Mouse (Mus musculus) CH12.LX (cell line): ENCODE measurements around the gene Ralgps2. TPM values are rescaled to one million over a fixed set of nuclear protein-coding genes. Genes with fewer than 3 reads are reported as not detected.

Experiments
- DNase-seq: peaks from one replicate; pipeline ENCODE4 v3.0.0-alpha.2; 2013; ENCODE audit errors: extremely low read depth
- H3K27ac ChIP-seq: 2 replicates; pipeline ENCODE4 v1.5.1; 2012; ENCODE audit warnings: low read depth, mild to moderate bottlenecking, control low read depth, moderate library complexity; ENCODE audit not compliant: insufficient read depth
- H3K27me3 ChIP-seq: replicated peaks from 2 replicates; pipeline ENCODE3; 2012; ENCODE audit warnings: inconsistent platforms
- H3K36me3 ChIP-seq, 2 experiments: replicated peaks in 1 of 2; 2 replicates each; pipeline versions ENCODE3 to v1.6.1; 2012; ENCODE audit warnings: inconsistent platforms in 1 of 2, low read length in 1 of 2, mild to moderate bottlenecking in 1 of 2, mixed read lengths in 1 of 2, moderate library complexity in 1 of 2; ENCODE audit not compliant: control insufficient read depth in 1 of 2, insufficient read depth in 1 of 2
- H3K4me1 ChIP-seq, 2 experiments: 2 replicates each; pipeline ENCODE4 v1.6.1; 2012; ENCODE audit warnings: inconsistent platforms in 1 of 2, moderate library complexity in 1 of 2; ENCODE audit not compliant: insufficient read depth in 2 of 2, control insufficient read depth in 1 of 2
- H3K4me2 ChIP-seq: 2 replicates; pipeline ENCODE4 v1.6.1; 2012; ENCODE audit warnings: low read depth, mild to moderate bottlenecking, control low read depth; ENCODE audit not compliant: poor library complexity, insufficient read depth, severe bottlenecking
- H3K4me3 ChIP-seq, 3 experiments: fragments of 150-350 bp in 1 of 3; sonication (generic) in 1 of 3; replicated peaks in 1 of 3; 2 replicates each; pipeline versions ENCODE3 to v1.5.1; 2011 to 2012; ENCODE audit warnings: low read depth in 2 of 3, low read length in 2 of 3, mild to moderate bottlenecking in 2 of 3, moderate library complexity in 2 of 3, control low read depth in 1 of 3, improper control_type of control experiment in 1 of 3, inconsistent platforms in 1 of 3, mixed read lengths in 1 of 3; ENCODE audit not compliant: poor library complexity in 1 of 3
- H3K79me2 ChIP-seq: replicated peaks from 2 replicates; pipeline ENCODE4 v1.6.1; 2012; ENCODE audit warnings: mild to moderate bottlenecking, moderate library complexity; ENCODE audit not compliant: control insufficient read depth, poor library complexity, insufficient read depth, severe bottlenecking; ENCODE audit errors: extremely low read depth
- H3K9ac ChIP-seq: 2 replicates; pipeline ENCODE4 v1.6.1; 2012; ENCODE audit warnings: low read depth, mild to moderate bottlenecking, control low read depth, moderate library complexity; ENCODE audit not compliant: insufficient read depth
- H3K9me3 ChIP-seq: replicated peaks from 2 replicates; pipeline ENCODE3; 2012; ENCODE audit warnings: low read length, inconsistent platforms, mixed read lengths
- CHD1 ChIP-seq: IDR thresholded peaks from 2 replicates; pipeline ENCODE4 v1.6.1; 2012; ENCODE audit warnings: low read depth, low read length, improper control_type of control experiment, inconsistent platforms
- CHD2 ChIP-seq: IDR thresholded peaks from 2 replicates; pipeline ENCODE4 v1.6.1; 2011; ENCODE audit warnings: low read length, improper control_type of control experiment
- CTCF ChIP-seq, 2 experiments: IDR thresholded peaks in 1 of 2; conservative IDR thresholded peaks in 1 of 2; 2 replicates each; pipeline ENCODE4 v1.5.1; 2011 to 2012; ENCODE audit warnings: low read depth in 2 of 2, low read length in 2 of 2, improper control_type of control experiment in 1 of 2, inconsistent platforms in 1 of 2, mild to moderate bottlenecking in 1 of 2, moderate library complexity in 1 of 2
- E2F4 ChIP-seq: IDR thresholded peaks from 2 replicates; pipeline ENCODE4 v1.6.1; 2011; ENCODE audit warnings: low read depth, low read length, improper control_type of control experiment; ENCODE audit not compliant: insufficient replicate concordance
- ELF1 ChIP-seq: IDR thresholded peaks from 2 replicates; pipeline ENCODE4 v1.6.1; 2014; ENCODE audit warnings: low read depth, mild to moderate bottlenecking, inconsistent platforms, low read length, improper control_type of control experiment
- EP300 ChIP-seq: IDR thresholded peaks from 2 replicates; pipeline ENCODE4 v1.6.1; 2011; ENCODE audit warnings: low read length, improper control_type of control experiment
- ETS1 ChIP-seq: conservative IDR thresholded peaks from 2 replicates; pipeline ENCODE4 v1.6.1; 2012; ENCODE audit warnings: low read depth, mild to moderate bottlenecking, inconsistent platforms, low read length, improper control_type of control experiment, moderate library complexity
- IRF4 ChIP-seq: IDR thresholded peaks from 2 replicates; pipeline ENCODE4 v1.6.1; 2014; ENCODE audit warnings: low read depth, mild to moderate bottlenecking, inconsistent platforms, low read length, improper control_type of control experiment
- JUN ChIP-seq: IDR thresholded peaks from 2 replicates; pipeline ENCODE4 v1.6.1; 2011; ENCODE audit warnings: low read depth, mild to moderate bottlenecking, low read length, improper control_type of control experiment, moderate library complexity; ENCODE audit not compliant: insufficient read depth
- JUND ChIP-seq: conservative IDR thresholded peaks from 2 replicates; pipeline ENCODE4 v1.6.1; 2011; ENCODE audit warnings: low read depth, low read length, improper control_type of control experiment
- MAFK ChIP-seq: IDR thresholded peaks from 2 replicates; pipeline ENCODE4 v1.6.1; 2011; ENCODE audit warnings: low read length, improper control_type of control experiment; ENCODE audit not compliant: insufficient replicate concordance
- MAX ChIP-seq: IDR thresholded peaks from 2 replicates; pipeline ENCODE4 v1.6.1; 2011; ENCODE audit warnings: low read length, improper control_type of control experiment
- MAZ ChIP-seq: IDR thresholded peaks from 2 replicates; pipeline ENCODE4 v1.6.1; 2012; ENCODE audit warnings: low read depth, mild to moderate bottlenecking, inconsistent platforms, low read length, improper control_type of control experiment, moderate library complexity
- MEF2A ChIP-seq: IDR thresholded peaks from 2 replicates; pipeline ENCODE4 v1.6.1; 2014; ENCODE audit warnings: low read depth, mild to moderate bottlenecking, inconsistent platforms, low read length, improper control_type of control experiment, borderline replicate concordance
- MYC ChIP-seq: IDR thresholded peaks from 2 replicates; pipeline ENCODE4 v1.6.1; 2011; ENCODE audit warnings: low read depth, mild to moderate bottlenecking, improper control_type of control experiment, low read length
- NRF1 ChIP-seq: IDR thresholded peaks from 2 replicates; pipeline ENCODE4 v1.6.1; 2014; ENCODE audit warnings: low read depth, mild to moderate bottlenecking, inconsistent platforms, low read length, improper control_type of control experiment, moderate library complexity
- POLR2A ChIP-seq: IDR thresholded peaks from 2 replicates; pipeline ENCODE4 v1.6.1; 2011; ENCODE audit warnings: low read depth, mild to moderate bottlenecking, improper control_type of control experiment, low read length
- RAD21 ChIP-seq: IDR thresholded peaks from 2 replicates; pipeline ENCODE4 v1.6.1; 2011; ENCODE audit warnings: low read depth, mild to moderate bottlenecking, low read length, improper control_type of control experiment, moderate library complexity
- SMC3 ChIP-seq: IDR thresholded peaks from 2 replicates; pipeline ENCODE4 v1.6.1; 2011; ENCODE audit warnings: low read depth, low read length, improper control_type of control experiment
- TCF12 ChIP-seq: IDR thresholded peaks from 2 replicates; pipeline ENCODE4 v1.6.1; 2014; ENCODE audit warnings: low read depth, mild to moderate bottlenecking, inconsistent platforms, low read length, improper control_type of control experiment
- USF1 ChIP-seq: IDR thresholded peaks from 2 replicates; pipeline ENCODE4 v1.6.1; 2014; ENCODE audit warnings: low read depth, mild to moderate bottlenecking, inconsistent platforms, low read length, improper control_type of control experiment
- ZC3H11A ChIP-seq: IDR thresholded peaks from 2 replicates; pipeline ENCODE4 v1.6.1; 2012; ENCODE audit warnings: low read depth, mild to moderate bottlenecking, inconsistent platforms, low read length, improper control_type of control experiment
- ZMIZ1 ChIP-seq: IDR thresholded peaks from 2 replicates; pipeline ENCODE4 v1.6.1; 2012; ENCODE audit warnings: low read depth, mild to moderate bottlenecking, inconsistent platforms, low read length, improper control_type of control experiment
- dilution Hi-C: fragments of 300-500 bp; cut with MboI; formaldehyde crosslinking; loops from 2 replicates; pipeline ENCODE4 v1.14.3; 2020; ENCODE audit warnings: low sequenced_read_pairs; ENCODE audit not compliant: extremely low pct_unique_long_range_greater_than_20kb, extremely low pct_ligation_motif_present
- in situ Hi-C: fragments of 300-500 bp; cut with MboI; formaldehyde crosslinking; loops from 3 replicates; pipeline ENCODE4 v1.14.3; 2019; ENCODE audit warnings: low sequenced_read_pairs, low pct_ligation_motif_present, low pct_unique_long_range_greater_than_20kb, mixed read lengths
- polyA plus RNA-seq: library from polyadenylated mRNA; unstranded; fragments of >175 nt; gene quantifications from 2 replicates; pipeline ENCODE4 v1.2.1, GENCODE M21; 2012; ENCODE audit warnings: low read depth; ENCODE audit not compliant: insufficient read length
- total RNA-seq, 2 experiments: library from RNA; depleted of rRNA; stranded (reverse); fragments of 300-350 nt in 1 of 2; fragments of >200 nt in 1 of 2; gene quantifications; 2 replicates each; pipeline ENCODE4 v1.2.3; 2012 to 2014

Gene Ralgps2
- total and polyA plus RNA-seq, 3 experiments, result 65.1 to 149 (median 133) TPM

DNA sequence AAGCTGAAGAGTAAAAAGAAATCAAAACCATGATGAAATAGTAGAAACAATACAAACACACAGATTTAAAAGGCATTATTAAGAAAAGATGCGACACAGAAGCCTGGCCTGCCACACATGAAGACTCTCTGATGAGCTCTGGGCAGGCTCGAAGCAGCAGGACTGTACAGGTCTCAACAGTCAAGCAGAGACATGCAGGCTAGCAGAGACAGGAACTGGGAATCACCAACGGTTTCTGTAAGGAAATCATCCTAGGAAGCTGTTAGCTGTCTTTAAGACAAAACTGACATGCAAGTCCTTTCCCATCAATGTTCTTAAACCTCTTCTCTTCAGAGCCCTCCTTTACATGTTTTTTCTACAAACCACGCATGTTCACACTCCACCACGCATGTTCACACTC lies 24.5 kb downstream of the Ralgps2 start:
- no peak for DNase-seq
- Histone ChIP-seq H3K9me3 (no peaks in the 10 kb centered on the region), H3K27me3 (no peaks in the 10 kb centered on the region), H3K79me2 (peaks cover 79% of the 10 kb centered on the region), H3K4me3 (no peak overlapping the region), H3K4me1 (peaks cover 28 to 91% of the 10 kb centered on the region in 2 experiments), H3K4me2 (peak overlapping the region; percentile 16; the same call in 1 of the 2 replicates), H3K36me3 (peaks cover 0 to 10% of the 10 kb centered on the region in 2 experiments), H3K9ac (peak overlapping the region; percentile 99), H3K27ac (peak overlapping the region; percentile 86)
- in situ Hi-C loops (no loop called here), dilution Hi-C loops (no loop called here)
- TF ChIP-seq NRF1, result no peak
- peak; percentile 57; the same call in 1 of the 2 replicates for TF ChIP-seq IRF4

DNA sequence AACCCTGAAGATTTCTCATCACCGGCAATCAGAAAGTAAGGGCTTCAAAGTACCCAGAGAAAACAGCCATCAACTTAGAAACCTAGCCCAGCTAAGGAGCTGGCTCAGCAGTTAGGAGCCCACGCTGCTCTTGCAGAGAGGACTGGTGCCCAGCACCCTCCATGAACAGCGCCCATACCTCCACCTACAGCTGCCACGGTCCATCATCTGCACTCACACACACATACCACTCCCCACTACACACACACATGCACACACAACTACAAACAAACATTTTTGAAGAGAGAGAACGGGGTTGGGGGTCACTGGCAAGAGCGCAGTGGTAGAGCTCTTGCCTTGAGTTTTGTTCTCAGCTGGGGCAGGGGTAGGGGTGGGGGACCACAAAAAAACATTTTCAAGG lies 26.2 kb downstream of the Ralgps2 start:
- Histone ChIP-seq H3K4me3 (peak overlapping the region in 1 of 3 experiments; percentile 9), H3K4me1 (peaks cover 23 to 79% of the 10 kb centered on the region in 2 experiments), H3K27me3 (no peaks in the 10 kb centered on the region), H3K9ac (peak overlapping the region; percentile 99), H3K4me2 (peak overlapping the region; percentile 95), H3K27ac (peak overlapping the region; percentile 99), H3K9me3 (no peaks in the 10 kb centered on the region), H3K79me2 (peaks cover 77% of the 10 kb centered on the region), H3K36me3 (peaks cover 3 to 16% of the 10 kb centered on the region in 2 experiments)
- dilution Hi-C loops (no loop called here), in situ Hi-C loops (no loop called here)
- no peak for TF ChIP-seq ZC3H11A
- TF ChIP-seq JUND, result no peak
- TF ChIP-seq ETS1, result no peak
- TF ChIP-seq CTCF (conservative IDR thresholded peaks at IDR 0.05 in 1 of 2, IDR thresholded peaks at IDR 0.05 in 1 of 2; ENCODE audit: low read depth in 2 of 2, low read length in 2 of 2), result no peak
- no peak for TF ChIP-seq MYC
- 0 out of 2 replicates have a peak, but pooled peaks have one; percentile 27 for TF ChIP-seq POLR2A
- 0 out of 2 replicates have a peak, but pooled peaks have one; percentile 67 for TF ChIP-seq MAFK
- TF ChIP-seq ZMIZ1, result no peak
- no peak for DNase-seq

DNA sequence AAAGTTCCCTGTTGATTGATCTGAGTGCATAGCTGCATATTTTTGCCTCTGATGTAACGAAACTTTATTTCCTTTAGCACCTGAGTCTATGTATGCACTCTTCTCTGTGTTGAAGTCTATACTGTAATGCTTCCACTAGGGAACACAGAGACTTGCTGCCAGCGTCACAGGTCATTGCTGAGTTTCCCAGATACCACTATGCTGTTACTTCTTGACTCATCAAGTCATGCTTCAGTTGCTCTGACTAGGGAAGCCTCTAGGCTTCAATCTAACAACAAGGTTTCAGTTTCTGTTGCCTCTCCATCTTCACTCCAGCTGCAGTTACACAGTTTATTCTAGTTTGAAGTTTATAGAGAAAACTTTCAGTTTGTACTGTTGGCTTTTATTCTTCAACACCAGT lies 28.5 kb downstream of the Ralgps2 start:
- peaks cover 19 to 33% of the 10 kb centered on the region in 2 experiments for H3K36me3 ChIP-seq
- peak; percentile 93 for DNase-seq
- H3K4me3 ChIP-seq, result peak overlapping the region in 1 of 3 experiments; percentile 4
- H3K27me3 ChIP-seq, result no peaks in the 10 kb centered on the region
- H3K4me2 ChIP-seq, result peak overlapping the region; percentile 61
- no peak overlapping the region for H3K9ac ChIP-seq
- no peak overlapping the region for H3K27ac ChIP-seq
- no peaks in the 10 kb centered on the region for H3K9me3 ChIP-seq
- in situ Hi-C loops (no loop called here), dilution Hi-C loops (no loop called here)
- peaks cover 84% of the 10 kb centered on the region for H3K79me2 ChIP-seq
- peaks cover 19 to 70% of the 10 kb centered on the region in 2 experiments for H3K4me1 ChIP-seq
- no peak for TF ChIP-seq POLR2A
- TF ChIP-seq ZMIZ1, result peak; percentile 59; the same call in 1 of the 2 replicates
- peak in 1 of 2 experiments; percentile 28; a peak in 2 of 4 replicates for TF ChIP-seq CTCF (conservative IDR thresholded peaks at IDR 0.05 in 1 of 2, IDR thresholded peaks at IDR 0.05 in 1 of 2; ENCODE audit: low read depth in 2 of 2, low read length in 2 of 2)
- TF ChIP-seq MEF2A, result peak; percentile 90
- TF ChIP-seq MAZ, result peak; percentile 38; the same call in 1 of the 2 replicates
- TF ChIP-seq IRF4, result peak; percentile 98
- TF ChIP-seq ZC3H11A, result no peak
- TF ChIP-seq ELF1, result no peak; the same call in 1 of the 2 replicates
- peak; percentile 34 for TF ChIP-seq RAD21
- TF ChIP-seq EP300, result peak; percentile 98
- no peak for TF ChIP-seq USF1
- peak; percentile 63 for TF ChIP-seq CHD2
- peak; percentile 91 for TF ChIP-seq JUND
- TF ChIP-seq SMC3, result peak; percentile 30
- peak; percentile 74 for TF ChIP-seq MAX
- peak; percentile 99 for TF ChIP-seq ETS1
- peak; percentile 76 for TF ChIP-seq JUN
- no peak; the same call in 1 of the 2 replicates for TF ChIP-seq CHD1
- TF ChIP-seq TCF12, result peak; percentile 97
- peak; percentile 74 for TF ChIP-seq MAFK
- TF ChIP-seq E2F4, result peak; percentile 69; the same call in 1 of the 2 replicates
